Mouse (Mus musculus): ENCODE data around the gene 1700037H04Rik. TPM values are rescaled to one million over a fixed set of nuclear protein-coding genes. Genes with fewer than 3 reads are reported as not detected.

1700037H04Rik gene
- polyA plus RNA-seq, 1 experiment: 98.0 TPM

DNA sequence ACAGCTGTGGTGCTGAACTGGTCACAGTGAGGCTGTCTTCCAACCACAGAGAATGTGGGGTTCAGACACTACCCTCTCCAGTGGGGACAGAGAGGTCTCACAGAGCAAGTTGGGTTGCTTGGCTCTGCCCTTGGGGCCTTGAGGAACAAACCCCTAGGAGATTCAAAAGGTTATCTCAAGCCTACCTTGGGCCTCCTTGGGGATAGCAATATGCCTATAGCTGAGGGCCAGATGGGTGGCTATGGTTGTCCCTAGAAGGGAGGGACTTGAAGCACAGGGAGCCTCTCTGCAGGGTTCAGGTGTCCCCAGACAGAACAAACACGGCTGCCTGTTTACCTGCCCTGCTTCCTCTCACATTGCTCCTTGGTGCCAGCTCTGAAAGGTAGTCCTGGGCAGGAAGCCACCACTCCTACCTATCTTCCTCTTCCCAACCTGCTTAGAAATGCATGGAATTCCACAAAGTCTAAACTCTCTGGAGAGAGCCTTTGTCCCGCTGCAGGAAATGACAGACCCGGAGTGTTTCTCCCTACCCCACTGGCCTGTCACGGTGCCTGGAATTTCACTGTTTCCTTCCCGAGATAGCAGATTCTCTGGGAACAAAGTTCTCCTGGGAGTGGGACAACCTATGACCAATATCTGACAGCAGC is 19.9 kb downstream of the 1700037H04Rik start:
- TF ChIP-seq USF1 (IDR thresholded peaks at IDR 0.05; ENCODE audit: low read depth) (no peak), MYOG (IDR thresholded peaks at IDR 0.05; ENCODE audit: control insufficient read depth, extremely low read depth, insufficient read length) (no peak), MYOD1 (IDR thresholded peaks at IDR 0.05; ENCODE audit: control insufficient read depth, insufficient read length, low read depth) (no peak), MAX (IDR thresholded peaks at IDR 0.05) (no peak), CTCF (IDR thresholded peaks at IDR 0.05; ENCODE audit: control insufficient read depth, insufficient read depth, insufficient read length) (no peak), CEBPB (IDR thresholded peaks at IDR 0.05; ENCODE audit: low read depth) (no peak), FOSL1 (IDR thresholded peaks at IDR 0.05; ENCODE audit: insufficient read depth, low read length, poor library complexity, severe bottlenecking) (no peak)
- H3K79me2 ChIP-seq (ENCODE audit: control insufficient read depth, insufficient read depth): no peaks in the 10 kb centered on the region
- no peak overlapping the region for H3K4me3 ChIP-seq (ENCODE audit: insufficient read depth, poor library complexity, severe bottlenecking)
- no peaks in the 10 kb centered on the region for H3K79me3 ChIP-seq (ENCODE audit: low read depth)
- peaks cover 6% of the 10 kb centered on the region for H3K36me3 ChIP-seq (ENCODE audit: control insufficient read depth, insufficient read depth)
- no peaks in the 10 kb centered on the region for H3K27me3 ChIP-seq (ENCODE audit: control insufficient read depth, insufficient read depth, insufficient read length)
- H3ac ChIP-seq (ENCODE audit: control insufficient read depth, insufficient read length, low read depth): no peak overlapping the region

DNA sequence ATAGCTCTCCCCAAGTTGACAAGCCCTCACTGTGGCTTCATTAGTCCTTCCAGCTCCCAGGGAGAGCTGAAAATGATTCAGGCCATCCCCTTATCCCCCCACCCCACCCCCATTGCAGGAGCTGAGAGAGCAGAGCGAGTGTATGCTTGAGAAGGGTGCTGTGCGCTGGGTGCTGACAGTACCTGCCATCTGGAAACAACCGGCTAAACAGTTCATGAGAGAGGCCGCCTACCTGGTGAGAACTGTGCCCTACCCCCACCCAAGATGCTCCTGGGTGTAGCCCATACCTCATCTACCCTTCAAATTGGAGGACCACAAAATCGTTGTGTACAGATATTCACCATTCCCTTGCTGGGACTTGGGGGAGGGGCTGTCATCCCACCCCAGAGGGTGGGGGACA is 20.6 kb downstream of the 1700037H04Rik start:
- Histone ChIP-seq H3ac (ENCODE audit: control insufficient read depth, insufficient read length, low read depth) (no peak overlapping the region), H3K79me2 (ENCODE audit: control insufficient read depth, insufficient read depth) (no peaks in the 10 kb centered on the region), H3K4me3 (ENCODE audit: insufficient read depth, poor library complexity, severe bottlenecking) (no peak overlapping the region), H3K36me3 (ENCODE audit: control insufficient read depth, insufficient read depth) (peaks cover 2% of the 10 kb centered on the region), H3K27me3 (ENCODE audit: control insufficient read depth, insufficient read depth, insufficient read length) (no peaks in the 10 kb centered on the region), H3K79me3 (ENCODE audit: low read depth) (no peaks in the 10 kb centered on the region)
- TF ChIP-seq USF1 (IDR thresholded peaks at IDR 0.05; ENCODE audit: low read depth): no peak
- TF ChIP-seq MYOD1 (IDR thresholded peaks at IDR 0.05; ENCODE audit: control insufficient read depth, insufficient read length, low read depth): no peak
- TF ChIP-seq MAX (IDR thresholded peaks at IDR 0.05): no peak
- TF ChIP-seq FOSL1 (IDR thresholded peaks at IDR 0.05; ENCODE audit: insufficient read depth, low read length, poor library complexity, severe bottlenecking): no peak
- TF ChIP-seq CEBPB (IDR thresholded peaks at IDR 0.05; ENCODE audit: low read depth): no peak
- TF ChIP-seq CTCF (IDR thresholded peaks at IDR 0.05; ENCODE audit: control insufficient read depth, insufficient read depth, insufficient read length): no peak
- TF ChIP-seq MYOG (IDR thresholded peaks at IDR 0.05; ENCODE audit: control insufficient read depth, extremely low read depth, insufficient read length): no peak

DNA sequence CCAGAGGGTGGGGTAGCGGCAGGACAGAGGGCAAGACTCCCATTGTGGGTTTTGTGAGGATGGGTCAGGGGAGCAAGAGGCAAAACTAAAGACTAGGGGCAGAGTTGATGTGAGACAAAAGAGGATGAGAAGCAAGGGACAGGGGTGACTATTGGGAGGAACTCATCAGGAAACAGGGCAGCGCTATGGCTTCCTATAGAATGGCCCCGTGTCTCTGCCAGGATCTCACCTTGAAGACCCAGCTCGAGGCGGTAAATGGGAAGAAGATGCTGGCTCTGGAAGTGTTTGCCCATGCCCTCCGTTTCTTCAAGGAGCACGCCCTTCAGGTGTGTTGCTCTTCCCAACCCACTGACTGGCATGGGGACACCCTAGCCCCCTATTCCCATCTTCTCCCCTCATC is 21.1 kb downstream of the 1700037H04Rik start:
- Histone ChIP-seq H3K79me3 (ENCODE audit: low read depth) (no peaks in the 10 kb centered on the region), H3K79me2 (ENCODE audit: control insufficient read depth, insufficient read depth) (no peaks in the 10 kb centered on the region), H3K4me3 (ENCODE audit: insufficient read depth, poor library complexity, severe bottlenecking) (no peak overlapping the region), H3K36me3 (ENCODE audit: control insufficient read depth, insufficient read depth) (no peaks in the 10 kb centered on the region), H3ac (ENCODE audit: control insufficient read depth, insufficient read length, low read depth) (no peak overlapping the region), H3K27me3 (ENCODE audit: control insufficient read depth, insufficient read depth, insufficient read length) (no peaks in the 10 kb centered on the region)
- TF ChIP-seq USF1 (IDR thresholded peaks at IDR 0.05; ENCODE audit: low read depth) (no peak), CTCF (IDR thresholded peaks at IDR 0.05; ENCODE audit: control insufficient read depth, insufficient read depth, insufficient read length) (no peak), MYOG (IDR thresholded peaks at IDR 0.05; ENCODE audit: control insufficient read depth, extremely low read depth, insufficient read length) (no peak), FOSL1 (IDR thresholded peaks at IDR 0.05; ENCODE audit: insufficient read depth, low read length, poor library complexity, severe bottlenecking) (no peak), MYOD1 (IDR thresholded peaks at IDR 0.05; ENCODE audit: control insufficient read depth, insufficient read length, low read depth) (no peak), MAX (IDR thresholded peaks at IDR 0.05) (no peak), CEBPB (IDR thresholded peaks at IDR 0.05; ENCODE audit: low read depth) (no peak)

DNA sequence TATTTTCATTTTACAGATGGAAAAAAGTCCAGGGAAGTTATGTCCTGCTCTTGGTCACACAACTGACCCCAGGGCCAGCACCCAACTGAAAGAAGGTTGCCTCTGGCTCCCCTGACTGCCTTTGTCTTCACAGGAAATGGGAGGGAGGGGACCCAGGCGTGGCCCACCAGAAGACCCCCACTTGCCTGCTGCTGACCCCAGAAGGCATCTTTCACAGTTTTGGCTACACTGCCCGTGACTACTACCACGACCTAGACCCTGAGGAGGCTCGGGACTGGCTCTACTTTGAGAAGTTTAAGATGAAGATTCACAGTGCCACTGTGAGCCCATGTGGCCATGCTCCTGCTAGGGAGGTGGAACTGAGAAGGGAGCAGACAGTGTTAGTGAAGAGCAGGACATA is 21.6 kb downstream of the 1700037H04Rik start:
- Histone ChIP-seq H3K27me3 (ENCODE audit: control insufficient read depth, insufficient read depth, insufficient read length) (no peaks in the 10 kb centered on the region), H3ac (ENCODE audit: control insufficient read depth, insufficient read length, low read depth) (no peak overlapping the region), H3K79me2 (ENCODE audit: control insufficient read depth, insufficient read depth) (no peaks in the 10 kb centered on the region), H3K4me3 (ENCODE audit: insufficient read depth, poor library complexity, severe bottlenecking) (no peak overlapping the region), H3K36me3 (ENCODE audit: control insufficient read depth, insufficient read depth) (no peaks in the 10 kb centered on the region), H3K79me3 (ENCODE audit: low read depth) (no peaks in the 10 kb centered on the region)
- TF ChIP-seq FOSL1 (IDR thresholded peaks at IDR 0.05; ENCODE audit: insufficient read depth, low read length, poor library complexity, severe bottlenecking): no peak

DNA sequence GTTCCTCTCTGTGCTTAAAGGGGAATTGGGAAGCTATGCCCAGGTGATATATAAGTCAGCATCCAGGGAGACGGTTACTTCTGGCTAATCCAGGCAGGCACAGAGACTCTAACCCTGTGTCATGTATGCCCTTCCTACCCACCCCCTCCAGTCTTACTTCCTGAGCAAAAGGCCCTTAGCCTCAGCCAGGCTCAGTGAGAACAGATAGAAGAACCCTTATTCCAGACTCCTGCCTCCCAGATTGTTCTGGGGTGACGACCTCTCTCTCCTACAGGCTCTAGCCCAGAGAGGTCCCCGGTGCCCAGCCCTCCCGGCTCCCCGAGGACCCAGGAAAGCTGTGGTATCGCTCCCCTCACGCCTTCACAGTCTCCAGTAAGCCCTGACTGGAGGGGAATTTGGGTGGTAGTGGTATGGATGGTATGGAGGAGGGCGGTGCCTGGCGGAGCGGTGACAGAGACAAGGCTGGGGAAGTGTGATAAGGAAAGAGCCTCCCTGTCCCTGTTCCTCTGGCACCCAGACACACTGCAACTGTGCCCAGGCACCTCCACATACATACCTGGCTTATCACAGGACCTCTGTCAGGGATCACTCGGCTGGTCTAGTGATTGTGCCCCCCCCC is 24.3 kb downstream of the 1700037H04Rik start:
- Histone ChIP-seq H3K27me3 (ENCODE audit: control insufficient read depth, insufficient read depth, insufficient read length) (no peaks in the 10 kb centered on the region), H3K36me3 (ENCODE audit: control insufficient read depth, insufficient read depth) (no peaks in the 10 kb centered on the region), H3ac (ENCODE audit: control insufficient read depth, insufficient read length, low read depth) (no peak overlapping the region), H3K4me3 (ENCODE audit: insufficient read depth, poor library complexity, severe bottlenecking) (no peak overlapping the region), H3K79me2 (ENCODE audit: control insufficient read depth, insufficient read depth) (no peaks in the 10 kb centered on the region), H3K79me3 (ENCODE audit: low read depth) (no peaks in the 10 kb centered on the region)
- TF ChIP-seq MYOG (IDR thresholded peaks at IDR 0.05; ENCODE audit: control insufficient read depth, extremely low read depth, insufficient read length) (no peak), CTCF (IDR thresholded peaks at IDR 0.05; ENCODE audit: control insufficient read depth, insufficient read depth, insufficient read length) (no peak), CEBPB (IDR thresholded peaks at IDR 0.05; ENCODE audit: low read depth) (no peak), USF1 (IDR thresholded peaks at IDR 0.05; ENCODE audit: low read depth) (no peak), FOSL1 (IDR thresholded peaks at IDR 0.05; ENCODE audit: insufficient read depth, low read length, poor library complexity, severe bottlenecking) (no peak), MAX (IDR thresholded peaks at IDR 0.05) (no peak), MYOD1 (IDR thresholded peaks at IDR 0.05; ENCODE audit: control insufficient read depth, insufficient read length, low read depth) (no peak)
